Mouse (Mus musculus) layer of hippocampus, postnatal 14 days (tissue): Measurements from ENCODE around the gene Nfrkb. TPM values are rescaled to one million over a fixed set of nuclear protein-coding genes. Genes with fewer than 3 reads are reported as not detected.

Source experiments
- DNase-seq, 2 experiments: peaks; one replicate each; pipeline ENCODE4 v3.0.0; 2021 to 2022; ENCODE audit warnings: low spot score in 2 of 2, mixed read lengths in 1 of 2
- long read RNA-seq, 2 experiments: library from polyadenylated mRNA; stranded (forward); transcript quantifications; one replicate each; pipeline ENCODE4 v2.0.0; 2021
- total RNA-seq, 2 experiments: library from RNA; stranded (reverse); gene quantifications; 2 replicates each; pipeline ENCODE4 v1.2.3; 2021

The Nfrkb gene
- total RNA-seq = 10 to 100 TPM; 32.1 to 32.8 TPM
- long read RNA-seq, experiment 1, full-length matches to known transcripts = 1 of 3 reads
- long read RNA-seq, experiment 1, partial matches to known transcripts = 0 of 3 reads
- long read RNA-seq, experiment 1, other reads (novel, unspliced or antisense) = 2 of 3 reads
- long read RNA-seq, experiment 2, full-length matches to known transcripts = 2 of 5 reads
- long read RNA-seq, experiment 2, partial matches to known transcripts = 1 of 5 reads
- long read RNA-seq, experiment 2, other reads (novel, unspliced or antisense) = 2 of 5 reads

- peak; percentile 91 to 95 for DNase-seq
These were observed at the start of gene Nfrkb for GRCm38 (mm10) chr9:31385947-31386354. TSS of gene Nfrkb (plus strand) at chr9:31386192.

- no peak for DNase-seq
These were observed 41.6 kb upstream of the Nfrkb start for GRCm38 (mm10) chr9:31344289-31344831.

- no peak for DNase-seq
These were observed 39.4 kb upstream of the Nfrkb start for GRCm38 (mm10) chr9:31346575-31347080.

GRCm38 (mm10) chr9:31348458-31348857, 37.5 kb upstream of the Nfrkb start:
- DNase-seq = no peak

GRCm38 (mm10) chr9:31348915-31349314, 37.1 kb upstream of the Nfrkb start:
- DNase-seq = peak; percentile 50 to 67

- no peak for DNase-seq
These were observed 33.3 kb upstream of the Nfrkb start for GRCm38 (mm10) chr9:31352716-31353115.

GRCm38 (mm10) chr9:31353518-31353917, 32.5 kb upstream of the Nfrkb start:
- DNase-seq = no peak

GRCm38 (mm10) chr9:31354051-31354450, 31.9 kb upstream of the Nfrkb start:
- no peak for DNase-seq

- DNase-seq = peak in 1 of 2 experiments; percentile 45
These were observed 22.0 kb upstream of the Nfrkb start for GRCm38 (mm10) chr9:31363698-31364609.

GRCm38 (mm10) chr9:31365086-31365485, 20.9 kb upstream of the Nfrkb start:
- no peak for DNase-seq

GRCm38 (mm10) chr9:31371740-31372139, 14.3 kb upstream of the Nfrkb start:
- no peak for DNase-seq

- no peak for DNase-seq
These were observed 9.3 kb upstream of the Nfrkb start for GRCm38 (mm10) chr9:31376661-31377060.

GRCm38 (mm10) chr9:31384786-31385499, 1.0 kb upstream of the Nfrkb start:
- no peak for DNase-seq

- no peak for DNase-seq
These were observed 507 bp upstream of the Nfrkb start for GRCm38 (mm10) chr9:31385500-31385869.

- DNase-seq = peak in 1 of 2 experiments; percentile 37
These were observed 582 bp downstream of the Nfrkb start for GRCm38 (mm10) chr9:31386368-31387180.

- DNase-seq = no peak
These were observed 1.2 kb downstream of the Nfrkb start for GRCm38 (mm10) chr9:31387206-31387605.

- DNase-seq = peak; percentile 60 to 70
These were observed 14.4 kb downstream of the Nfrkb start for GRCm38 (mm10) chr9:31400441-31400840.

- no peak for DNase-seq
These were observed 18.3 kb downstream of the Nfrkb start for GRCm38 (mm10) chr9:31404311-31404710.

- no peak for DNase-seq
These were observed 19.2 kb downstream of the Nfrkb start for GRCm38 (mm10) chr9:31405217-31405616.

GRCm38 (mm10) chr9:31412165-31412564, 26.2 kb downstream of the Nfrkb start:
- no peak for DNase-seq
